Mouse (Mus musculus) kidney, postnatal 0 days (tissue): ENCODE results near the gene Adam15. TPM values are rescaled to one million over a fixed set of nuclear protein-coding genes. Genes with fewer than 3 reads are reported as not detected.

Experiments used
- ATAC-seq: fragments of 200-750 bp; cut with Nextera tagmentation; replicated peaks from 2 replicates; pipeline ENCODE4 v1.8.0; 2017; ENCODE audit warnings: low read depth, moderate number of reproducible peaks, moderate TSS enrichment, moderate library complexity; ENCODE audit not compliant: low FRiP score
- DNase-seq: peaks from one replicate; pipeline ENCODE4 v3.0.0-alpha.2; 2016; ENCODE audit warnings: low spot score
- H3K27ac ChIP-seq: fragments of 300-500 bp; sonication (generic); 2 replicates; pipeline ENCODE4 v1.5.1; 2014; ENCODE audit warnings: mild to moderate bottlenecking
- H3K27me3 ChIP-seq: fragments of 300-500 bp; sonication (generic); 2 replicates; pipeline ENCODE4 v1.6.1; 2014; ENCODE audit warnings: low read length, mixed read lengths; ENCODE audit not compliant: insufficient read depth
- H3K36me3 ChIP-seq: fragments of 300-500 bp; sonication (generic); 2 replicates; pipeline ENCODE4 v1.6.1; 2014; ENCODE audit warnings: low read length, mixed read lengths; ENCODE audit not compliant: insufficient read depth
- H3K4me1 ChIP-seq: fragments of 300-500 bp; sonication (generic); replicated peaks from 2 replicates; pipeline ENCODE4 v1.6.1; 2014; ENCODE audit warnings: antibody characterized with exemption, low read length, mixed read lengths; ENCODE audit not compliant: insufficient read depth
- H3K4me2 ChIP-seq: fragments of 300-500 bp; sonication (generic); 2 replicates; pipeline ENCODE4 v1.6.1; 2014; ENCODE audit warnings: mild to moderate bottlenecking, low read length, moderate library complexity, mixed read lengths
- H3K4me3 ChIP-seq: fragments of 300-500 bp; sonication (generic); replicated peaks from 2 replicates; pipeline ENCODE4 v1.5.1; 2014; ENCODE audit warnings: low read depth, low read length
- H3K9ac ChIP-seq: fragments of 300-500 bp; sonication (generic); 2 replicates; pipeline ENCODE4 v1.6.1; 2014; ENCODE audit warnings: low read depth, low read length
- H3K9me3 ChIP-seq: fragments of 300-500 bp; sonication (generic); replicated peaks from 2 replicates; pipeline ENCODE4 v1.6.1; 2016; ENCODE audit warnings: low read length, inconsistent platforms, mixed read lengths
- CTCF ChIP-seq: IDR thresholded peaks from 2 replicates; pipeline ENCODE4 v1.5.1; 2016; ENCODE audit warnings: antibody characterized with exemption, low read depth, mild to moderate bottlenecking, moderate library complexity
- WGBS: fragments of 180-500 bp; shearing (Covaris S2); extraction: QIAGEN DNeasy Blood & Tissue Kit; methylation state at CpG from one replicate; pipeline ENCODE4 v1.1.7; 2014; 5-methylcytosine and 5-hydroxymethylcytosine counted together
- polyA plus RNA-seq: library from polyadenylated mRNA; unstranded; fragments of >200 nt; fragmentation: Nextera tagmentation; extraction: Ambion mirVana; gene quantifications from 2 replicates; pipeline ENCODE4 v1.2.1, GENCODE M21; 2015

The Adam15 gene
- polyA plus RNA-seq, 1 experiment from 2014 or later, result 85.4 TPM

DNA sequence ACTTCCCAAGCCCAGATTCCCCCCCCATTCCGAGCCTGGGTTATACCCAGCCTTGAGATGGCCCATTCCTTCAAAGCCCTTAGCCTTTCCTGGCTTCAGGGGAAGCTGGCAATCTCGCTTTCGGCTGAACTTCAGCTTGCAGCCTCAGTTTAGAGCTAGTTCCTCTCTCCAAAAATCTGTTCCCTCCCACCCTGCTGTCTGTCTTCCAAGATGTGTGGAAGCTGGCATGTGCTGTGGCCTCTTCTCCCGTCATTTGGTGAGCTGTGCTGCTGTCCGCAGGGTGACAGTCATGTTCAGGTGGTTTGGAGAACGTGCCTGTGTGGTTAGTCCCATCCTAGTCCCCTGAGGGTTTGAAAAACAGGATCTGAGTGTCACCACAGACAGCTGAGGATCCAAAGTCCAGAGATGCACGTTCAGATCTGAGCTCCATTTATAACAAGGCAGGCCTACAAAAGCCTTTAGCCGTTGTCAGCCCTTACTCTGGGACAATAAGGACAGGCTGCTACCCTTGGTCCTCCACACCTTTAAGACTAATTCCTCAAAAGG, 54.0 kb downstream of the Adam15 start:
- WGBS, result 76% methylated on average over 8 of the region's 8 CpGs
- no peak for TF ChIP-seq CTCF

DNA sequence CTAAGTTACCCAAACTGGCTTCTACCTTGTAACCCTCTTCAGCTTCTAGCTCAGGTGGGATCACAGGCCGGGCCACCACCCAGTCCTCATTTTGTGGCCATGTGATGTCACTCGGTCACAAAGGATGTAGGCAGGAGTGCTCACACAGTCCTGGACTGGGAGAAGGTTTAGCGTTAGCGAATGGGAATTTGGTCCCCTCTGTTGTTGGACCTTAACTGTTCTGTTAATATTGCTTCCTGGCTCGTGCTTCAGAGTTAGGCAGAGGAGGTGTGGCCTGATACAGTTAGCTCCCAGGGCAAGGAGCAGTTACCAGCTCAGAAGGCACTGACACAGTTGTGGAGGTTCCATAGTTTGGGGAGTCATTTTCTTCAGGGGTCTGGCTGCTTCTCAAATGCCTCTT, 55.6 kb downstream of the Adam15 start:
- Histone ChIP-seq H3K4me1 (no peaks in the 10 kb centered on the region), H3K4me3 (no peak overlapping the region), H3K4me2 (no peak overlapping the region), H3K36me3 (no peaks in the 10 kb centered on the region), H3K9ac (no peak overlapping the region), H3K27me3 (no peaks in the 10 kb centered on the region), H3K9me3 (no peaks in the 10 kb centered on the region), H3K27ac (no peak overlapping the region)
- ATAC-seq (peak; percentile 30), DNase-seq (no peak)
- TF ChIP-seq CTCF, result no peak
- WGBS, result 75% methylated on average over 5 of the region's 5 CpGs

More for the DNA sequence above, 54.0 kb downstream of the Adam15 start:
- Histone ChIP-seq H3K4me1 (no peaks in the 10 kb centered on the region), H3K36me3 (no peaks in the 10 kb centered on the region), H3K9me3 (no peaks in the 10 kb centered on the region), H3K27me3 (no peaks in the 10 kb centered on the region), H3K27ac (no peak overlapping the region), H3K4me3 (no peak overlapping the region), H3K4me2 (no peak overlapping the region), H3K9ac (no peak overlapping the region)
- DNase-seq, result no peak
- no peak for ATAC-seq

DNA sequence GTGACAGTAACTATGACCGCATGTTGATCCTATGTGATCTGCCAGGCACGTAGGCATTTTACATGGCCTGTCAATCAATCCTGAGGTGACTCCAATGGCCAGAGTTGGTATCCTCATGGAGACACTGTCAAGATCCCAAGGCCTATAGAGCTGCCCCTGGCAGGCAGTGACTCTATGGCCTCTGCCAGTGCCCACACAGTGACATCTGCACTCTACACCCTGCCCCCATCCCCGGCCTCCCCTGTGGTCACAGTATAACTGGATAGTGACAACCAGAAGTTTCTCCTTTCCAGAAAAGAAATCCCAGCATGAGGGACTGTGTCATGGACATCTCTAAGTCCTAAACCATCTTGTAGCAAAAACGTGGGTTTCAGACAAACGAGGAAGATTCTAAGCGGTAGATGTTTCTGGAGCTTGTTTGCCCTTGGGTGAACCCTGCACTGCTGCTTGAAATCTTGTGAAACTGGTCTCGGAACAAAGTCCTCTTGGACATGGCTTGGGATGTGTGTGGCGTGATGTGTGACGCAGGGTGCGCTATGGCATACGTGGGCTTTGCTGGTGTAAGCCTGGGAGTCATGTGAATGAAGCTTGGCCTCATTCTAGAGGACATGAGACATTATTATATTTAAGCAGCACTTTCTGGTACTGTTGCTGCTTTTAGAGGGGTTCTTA, 56.4 kb downstream of the Adam15 start:
- Histone ChIP-seq H3K36me3 (no peaks in the 10 kb centered on the region), H3K9ac (no peak overlapping the region), H3K9me3 (no peaks in the 10 kb centered on the region), H3K27me3 (no peaks in the 10 kb centered on the region), H3K4me2 (no peak overlapping the region), H3K27ac (no peak overlapping the region), H3K4me1 (peaks cover 4% of the 10 kb centered on the region; the same call in 1 of the 2 replicates), H3K4me3 (no peak overlapping the region)
- WGBS, result 87% methylated on average over 11 of the region's 11 CpGs
- DNase-seq (no peak), ATAC-seq (peak; percentile 52; the same call in 1 of the 2 replicates)
- no peak for TF ChIP-seq CTCF

DNA sequence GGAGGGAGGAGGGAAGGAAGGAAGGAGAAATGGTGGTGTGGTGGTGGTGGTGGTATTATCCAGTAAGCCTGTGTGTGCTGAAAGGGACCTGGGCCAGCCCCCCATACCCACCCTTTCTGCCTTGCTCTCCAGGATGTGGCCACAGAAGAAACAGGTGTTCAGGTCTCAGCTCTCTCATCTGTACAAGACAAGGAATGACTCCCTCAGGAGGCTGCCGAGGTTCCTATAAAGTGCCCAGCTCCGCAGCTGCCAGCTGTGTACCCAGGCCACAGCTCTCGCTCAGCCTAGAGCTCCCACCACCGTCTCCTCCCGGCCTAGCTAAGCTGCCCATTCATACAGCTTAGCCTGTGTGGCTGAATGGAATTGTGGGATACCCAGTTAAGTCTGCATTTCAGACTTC, 57.5 kb downstream of the Adam15 start:
- H3K9ac ChIP-seq, result no peak overlapping the region
- no peaks in the 10 kb centered on the region for H3K36me3 ChIP-seq
- H3K4me1 ChIP-seq, result peaks cover 8% of the 10 kb centered on the region; the same call in 1 of the 2 replicates
- no peak overlapping the region for H3K4me2 ChIP-seq
- no peaks in the 10 kb centered on the region for H3K9me3 ChIP-seq
- H3K27ac ChIP-seq, result no peak overlapping the region
- WGBS, result 73% methylated on average over 5 of the region's 5 CpGs
- H3K27me3 ChIP-seq, result no peaks in the 10 kb centered on the region
- TF ChIP-seq CTCF, result no peak
- no peak for ATAC-seq
- DNase-seq, result no peak
- no peak overlapping the region for H3K4me3 ChIP-seq

DNA sequence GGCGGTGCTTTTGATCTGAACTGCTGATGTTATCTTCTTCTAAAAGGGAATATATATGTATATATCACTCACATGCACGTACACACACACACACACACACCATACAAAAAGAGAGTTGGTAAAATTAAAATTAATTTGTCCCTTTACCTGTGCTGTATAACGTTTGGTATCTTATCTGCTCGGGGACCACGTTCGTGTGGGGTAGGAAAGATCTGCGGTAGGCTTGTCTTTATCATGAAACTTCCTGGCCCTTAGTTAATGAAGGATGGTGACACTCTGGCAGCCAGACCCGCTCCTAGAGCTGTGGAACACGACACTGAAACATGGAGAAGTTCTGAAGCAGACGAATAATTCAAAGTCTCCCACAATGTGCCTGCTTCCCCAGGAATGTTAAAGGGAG, 57.9 kb downstream of the Adam15 start:
- no peaks in the 10 kb centered on the region for H3K27me3 ChIP-seq
- H3K27ac ChIP-seq, result no peak overlapping the region
- ATAC-seq (no peak), DNase-seq (no peak)
- no peak overlapping the region for H3K4me3 ChIP-seq
- no peak overlapping the region for H3K4me2 ChIP-seq
- TF ChIP-seq CTCF, result no peak
- no peak overlapping the region for H3K9ac ChIP-seq
- peaks cover 8% of the 10 kb centered on the region; the same call in 1 of the 2 replicates for H3K4me1 ChIP-seq
- WGBS, result 45% methylated on average over 10 of the region's 10 CpGs
- no peaks in the 10 kb centered on the region for H3K9me3 ChIP-seq
- H3K36me3 ChIP-seq, result no peaks in the 10 kb centered on the region

Other genes starting within 250 kb of the Adam15 start
- gene Gm43738, start 248.9 kb downstream of the Adam15 start, polyA plus RNA-seq, result not detected in 2 replicates
- 138 and 150 TPM in 2 replicates for gene Fdps, start 248.0 kb downstream of the Adam15 start, polyA plus RNA-seq
- 3.7 and 6.8 TPM in 2 replicates for gene Pklr, start 213.9 kb downstream of the Adam15 start, polyA plus RNA-seq
- gene Hcn3, start 189.8 kb downstream of the Adam15 start, polyA plus RNA-seq, result 0.71 and 0.91 TPM in 2 replicates
- 16.9 and 18.8 TPM in 2 replicates for gene Clk2, start 185.2 kb downstream of the Adam15 start, polyA plus RNA-seq
- gene Scamp3, start 172.5 kb downstream of the Adam15 start, polyA plus RNA-seq, result 107 and 115 TPM in 2 replicates
- gene Fam189b, start 166.9 kb downstream of the Adam15 start, polyA plus RNA-seq, result 23.5 and 24.1 TPM in 2 replicates
- 53.6 and 56.0 TPM in 2 replicates for gene Gba, start 147.1 kb downstream of the Adam15 start, polyA plus RNA-seq
- gene Thbs3, start 134.8 kb downstream of the Adam15 start, polyA plus RNA-seq, result 10.4 and 12.1 TPM in 2 replicates
- gene Mtx1, start 122.9 kb downstream of the Adam15 start, polyA plus RNA-seq, result 200 and 218 TPM in 2 replicates
- gene Muc1, start 120.9 kb downstream of the Adam15 start, polyA plus RNA-seq, result 42.8 and 49.5 TPM in 2 replicates
- 328 and 371 TPM in 2 replicates for gene Krtcap2, start 104.0 kb downstream of the Adam15 start, polyA plus RNA-seq
- 2.7 and 3.7 TPM in 2 replicates for gene Trim46, start 103.7 kb downstream of the Adam15 start, polyA plus RNA-seq
- 148 and 182 TPM in 2 replicates for gene Dpm3, start 90.6 kb downstream of the Adam15 start, polyA plus RNA-seq
- 75.8 and 82.2 TPM in 2 replicates for gene Slc50a1, start 79.4 kb downstream of the Adam15 start, polyA plus RNA-seq
- gene Efna1, start 68.9 kb downstream of the Adam15 start, polyA plus RNA-seq, result 79.5 and 83.5 TPM in 2 replicates
- gene Efna3, start 27.0 kb downstream of the Adam15 start, polyA plus RNA-seq, result 4.2 and 6.1 TPM in 2 replicates
- 24.4 and 25.4 TPM in 2 replicates for gene Efna4, start 12.0 kb downstream of the Adam15 start, polyA plus RNA-seq
- 0.57 and 0.62 TPM in 2 replicates for gene Dcst2, start 12.0 kb upstream of the Adam15 start, polyA plus RNA-seq
- gene Dcst1, start 15.3 kb upstream of the Adam15 start, polyA plus RNA-seq, result 6.2 TPM in 2 replicates
- gene Zbtb7b, start 44.8 kb upstream of the Adam15 start, polyA plus RNA-seq, result 4.3 TPM in 2 replicates
- gene Lenep, start 52.8 kb upstream of the Adam15 start, polyA plus RNA-seq, result 0.16 TPM in 1 of 2 replicates, not detected in the other
- gene Flad1, start 61.9 kb upstream of the Adam15 start, polyA plus RNA-seq, result 28.8 and 29.8 TPM in 2 replicates
- 315 and 326 TPM in 2 replicates for gene Cks1b, start 68.4 kb upstream of the Adam15 start, polyA plus RNA-seq
- gene Shc1, start 68.4 kb upstream of the Adam15 start, polyA plus RNA-seq, result 72.0 and 73.2 TPM in 2 replicates
- gene Pygo2, start 80.2 kb upstream of the Adam15 start, polyA plus RNA-seq, result 29.2 and 30.3 TPM in 2 replicates
- 65.2 and 67.1 TPM in 2 replicates for gene Pbxip1, start 86.7 kb upstream of the Adam15 start, polyA plus RNA-seq
- gene Pmvk, start 104.5 kb upstream of the Adam15 start, polyA plus RNA-seq, result 52.7 and 54.5 TPM in 2 replicates
- 1.4 and 1.6 TPM in 2 replicates for gene Kcnn3, start 170.2 kb upstream of the Adam15 start, polyA plus RNA-seq